Mouse (Mus musculus): ENCODE data around the gene Kcnc1.

DNA sequence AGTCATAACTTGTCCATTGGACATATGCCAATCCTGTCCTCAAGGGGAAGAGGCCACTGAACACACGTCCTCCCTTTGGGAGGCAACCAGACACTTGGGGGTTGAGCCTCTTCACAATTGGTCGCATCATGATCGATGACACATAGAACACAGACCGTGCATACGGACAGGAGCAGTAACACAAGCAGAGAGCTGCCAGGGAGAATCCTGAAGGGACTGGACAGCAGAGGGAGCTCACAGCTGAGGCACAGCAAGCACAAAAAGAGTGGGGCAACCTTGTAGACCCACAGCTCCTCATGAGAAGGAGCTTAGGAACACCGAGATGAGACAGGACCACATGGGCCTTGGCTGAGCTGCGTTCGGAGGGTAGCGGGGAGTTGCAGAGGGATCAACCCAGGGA is 15.7 kb upstream of the Kcnc1 start:
- TF ChIP-seq CTCF (conservative IDR thresholded peaks at IDR 0.05; ENCODE audit: insufficient read depth, insufficient read length, low read depth, low read length) (no peak), POLR2A (IDR thresholded peaks at IDR 0.05; ENCODE audit: low read depth, low read length) (no peak)
